Mouse (Mus musculus) macrophage (primary cell): ENCODE measurements at regions not wholly inside any gene's neighbourhood (a gene's known extent, or its start where the extent isn't known, plus 50 kb on each side); places are given as distances from the start of the nearest gene placed in this dataset.

Experiments
- H3K27ac ChIP-seq: fragments of 350-480 bp; formaldehyde crosslinking; 2 replicates; pipeline ENCODE4 v1.9.0; 2021
- H3K36me3 ChIP-seq: fragments of 350-480 bp; formaldehyde crosslinking; 2 replicates; pipeline ENCODE4 v1.9.0; 2021; ENCODE audit errors: inconsistent target
- H3K4me3 ChIP-seq: fragments of 350-480 bp; formaldehyde crosslinking; 2 replicates; pipeline ENCODE4 v1.9.0; 2021; ENCODE audit errors: inconsistent target
- H3K79me2 ChIP-seq: fragments of 350-480 bp; formaldehyde crosslinking; 2 replicates; pipeline ENCODE4 v1.9.0; 2021; ENCODE audit errors: inconsistent target
- WGBS: methylation state at CpG from one replicate; pipeline ENCODE4 v1.1.7; 2026; ENCODE audit warnings: inconsistent platforms; ENCODE audit not compliant: missing documents; 5-methylcytosine and 5-hydroxymethylcytosine counted together

- Histone ChIP-seq H3K4me3 (no peak overlapping the region), H3K36me3 (no peaks in the 10 kb centered on the region), H3K79me2 (no peaks in the 10 kb centered on the region), H3K27ac (no peak overlapping the region)
- WGBS, result 92% methylated on average over 5 of the region's 5 CpGs
These were observed 263.1 kb downstream of the Ccdc91 start for GRCm38 (mm10) chr6:147738621-147739325.

GRCm38 (mm10) chr6:147741446-147741845 is 265.8 kb downstream of the Ccdc91 start:
- Histone ChIP-seq H3K36me3 (no peaks in the 10 kb centered on the region), H3K4me3 (no peak overlapping the region), H3K79me2 (no peaks in the 10 kb centered on the region), H3K27ac (no peak overlapping the region)
- 80% methylated on average over 7 of the region's 7 CpGs for WGBS

GRCm38 (mm10) chr6:147744081-147744480 is 268.5 kb downstream of the Ccdc91 start:
- WGBS, result 88% methylated on average over 3 of the region's 3 CpGs
- Histone ChIP-seq H3K27ac (no peak overlapping the region), H3K36me3 (no peaks in the 10 kb centered on the region)

GRCm38 (mm10) chr6:147745690-147746089 is 270.1 kb downstream of the Ccdc91 start:
- H3K79me2 ChIP-seq, result no peaks in the 10 kb centered on the region
- no peaks in the 10 kb centered on the region for H3K36me3 ChIP-seq
- whole genome bisulfite sequencing, result 85% methylated on average over 2 of the region's 2 CpGs
- H3K4me3 ChIP-seq, result no peak overlapping the region
- no peak overlapping the region for H3K27ac ChIP-seq

More at GRCm38 (mm10) chr6:147744081-147744480, 268.5 kb downstream of the Ccdc91 start:
- H3K4me3 ChIP-seq, result no peak overlapping the region
- H3K79me2 ChIP-seq, result no peaks in the 10 kb centered on the region

GRCm38 (mm10) chr6:147747945-147748344 is 272.3 kb downstream of the Ccdc91 start:
- H3K4me3 ChIP-seq, result no peak overlapping the region
- H3K27ac ChIP-seq, result no peak overlapping the region
- H3K79me2 ChIP-seq, result no peaks in the 10 kb centered on the region
- H3K36me3 ChIP-seq, result no peaks in the 10 kb centered on the region

GRCm38 (mm10) chr6:147752301-147752700 is 276.7 kb downstream of the Ccdc91 start:
- WGBS, result 43% methylated on average over 2 of the region's 2 CpGs
- H3K27ac ChIP-seq, result no peak overlapping the region
- no peaks in the 10 kb centered on the region for H3K79me2 ChIP-seq
- no peak overlapping the region for H3K4me3 ChIP-seq
- H3K36me3 ChIP-seq, result no peaks in the 10 kb centered on the region

GRCm38 (mm10) chr6:147753828-147754227 is 278.2 kb downstream of the Ccdc91 start:
- Histone ChIP-seq H3K36me3 (no peaks in the 10 kb centered on the region), H3K27ac (no peak overlapping the region), H3K79me2 (no peaks in the 10 kb centered on the region), H3K4me3 (no peak overlapping the region)
- WGBS, result 60% methylated on average over 1 of the region's 2 CpGs

- Histone ChIP-seq H3K4me3 (no peak overlapping the region), H3K79me2 (no peaks in the 10 kb centered on the region), H3K36me3 (no peaks in the 10 kb centered on the region), H3K27ac (no peak overlapping the region)
- WGBS, result 86% methylated on average over 7 of the region's 7 CpGs
These were observed 280.3 kb downstream of the Ccdc91 start for GRCm38 (mm10) chr6:147755750-147756523.

- no peaks in the 10 kb centered on the region for H3K79me2 ChIP-seq
- 83% methylated on average over 7 of the region's 7 CpGs for WGBS
These were observed 283.9 kb downstream of the Ccdc91 start for GRCm38 (mm10) chr6:147759485-147759884.

GRCm38 (mm10) chr6:147760113-147760512 is 284.5 kb downstream of the Ccdc91 start:
- 60% methylated on average over 2 of the region's 2 CpGs for WGBS
- H3K4me3 ChIP-seq, result no peak overlapping the region

More at GRCm38 (mm10) chr6:147759485-147759884, 283.9 kb downstream of the Ccdc91 start:
- Histone ChIP-seq H3K4me3 (no peak overlapping the region), H3K36me3 (no peaks in the 10 kb centered on the region), H3K27ac (no peak overlapping the region)

GRCm38 (mm10) chr6:147765241-147765640 is 281.8 kb upstream of the Far2 start:
- H3K27ac ChIP-seq, result no peak overlapping the region
- no peaks in the 10 kb centered on the region for H3K36me3 ChIP-seq
- no peaks in the 10 kb centered on the region for H3K79me2 ChIP-seq
- H3K4me3 ChIP-seq, result no peak overlapping the region
- WGBS, result 100% methylated on average over 1 of the region's 1 CpGs

More at GRCm38 (mm10) chr6:147760113-147760512, 284.5 kb downstream of the Ccdc91 start:
- Histone ChIP-seq H3K36me3 (no peaks in the 10 kb centered on the region), H3K27ac (no peak overlapping the region), H3K79me2 (no peaks in the 10 kb centered on the region)

- no peaks in the 10 kb centered on the region for H3K79me2 ChIP-seq
- no peak overlapping the region for H3K27ac ChIP-seq
- H3K36me3 ChIP-seq, result no peaks in the 10 kb centered on the region
- 88% methylated on average over 5 of the region's 5 CpGs for WGBS
- no peak overlapping the region for H3K4me3 ChIP-seq
These were observed 277.9 kb upstream of the Far2 start for GRCm38 (mm10) chr6:147769180-147769579.

- no peaks in the 10 kb centered on the region for H3K36me3 ChIP-seq
- H3K27ac ChIP-seq, result no peak overlapping the region
- H3K4me3 ChIP-seq, result no peak overlapping the region
- H3K79me2 ChIP-seq, result no peaks in the 10 kb centered on the region
These were observed 277.0 kb upstream of the Far2 start for GRCm38 (mm10) chr6:147770034-147770433.

GRCm38 (mm10) chr6:147771411-147771810 is 275.6 kb upstream of the Far2 start:
- Histone ChIP-seq H3K36me3 (no peaks in the 10 kb centered on the region), H3K27ac (no peak overlapping the region), H3K79me2 (no peaks in the 10 kb centered on the region), H3K4me3 (no peak overlapping the region)
- 72% methylated on average over 4 of the region's 4 CpGs for WGBS

GRCm38 (mm10) chr6:147773904-147774303 is 273.2 kb upstream of the Far2 start:
- no peaks in the 10 kb centered on the region for H3K36me3 ChIP-seq
- WGBS, result 85% methylated on average over 10 of the region's 10 CpGs
- no peaks in the 10 kb centered on the region for H3K79me2 ChIP-seq
- no peak overlapping the region for H3K27ac ChIP-seq
- no peak overlapping the region for H3K4me3 ChIP-seq
